ENCODE assay signal across 7 mouse cellular contexts in the genomic region with DNA sequence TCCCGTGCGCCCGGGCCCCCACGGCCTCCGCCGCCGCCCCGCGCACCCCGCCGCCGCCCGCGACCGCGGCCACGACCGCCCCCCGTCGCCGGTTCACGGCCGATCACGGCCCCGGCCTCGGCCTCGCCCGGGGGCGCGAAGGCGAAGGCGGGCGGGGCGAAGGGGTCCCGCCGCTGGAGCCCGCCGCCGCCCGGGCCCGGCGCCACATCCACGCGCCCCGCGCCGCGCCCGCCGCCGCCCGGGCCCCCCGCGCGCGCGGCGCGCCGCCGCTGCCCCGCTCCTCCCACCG. TPM values are rescaled to one million over a fixed set of nuclear protein-coding genes. Genes with fewer than 3 reads are reported as not detected.
DNase-seq lines count a peak whose midpoint lies in the region; ATAC-seq and TF ChIP-seq lines count a peak whose summit lies in the region.

A gene (minus strand): TSS at position 41 of the 289 bp plus-strand sequence.

- H3K4me2 ChIP-seq in forebrain, embryonic 13.5 days = peak within 1 kb of the TSS; percentile 100
- H3K4me2 ChIP-seq in hindbrain, embryonic 12.5 days (replicated peaks) = peak within 1 kb of the TSS; percentile 100
- H3K4me2 ChIP-seq in liver, embryonic 14.5 days (ENCODE audit: low read depth) = peak within 1 kb of the TSS; percentile 79

- peak within 1 kb of the TSS; percentile 89 for H3K4me3 ChIP-seq in thymus, adult 2 months (ENCODE audit: control insufficient read depth, insufficient read depth, low read length)
- peak within 1 kb of the TSS; percentile 85 for H3K4me3 ChIP-seq in forebrain, embryonic 13.5 days
- peak within 1 kb of the TSS; percentile 96 for H3K4me3 ChIP-seq in hindbrain, embryonic 12.5 days
- H3K4me3 ChIP-seq in liver, embryonic 14.5 days (ENCODE audit: insufficient read depth in 1 of 2, low read depth in 2 of 2, low read length in 2 of 2) = peak within 1 kb of the TSS; percentile 49 to 70

- no peak for DNase-seq in thymus, adult 2 months
- no peak for DNase-seq in thymus, postnatal 36 days
- DNase-seq in liver, embryonic 14.5 days (ENCODE audit: low read depth in 3 of 3, low spot score in 3 of 3) = no peak
- no peak for DNase-seq in ovary, postnatal 36 days (ENCODE audit: low spot score)
- no peak for DNase-seq in cerebellum, adult 11 months

- H3K9ac ChIP-seq in forebrain, embryonic 13.5 days = peak within 1 kb of the TSS; percentile 96
- H3K9ac ChIP-seq in hindbrain, embryonic 12.5 days = peak within 1 kb of the TSS; percentile 99
- H3K9ac ChIP-seq in liver, embryonic 14.5 days (replicated peaks) = peak within 1 kb of the TSS; percentile 73

- 29% methylated on average over 63 of the region's 63 CpGs for WGBS in thymus, adult 2 months
- 1% methylated on average over 15 of the region's 63 CpGs for WGBS in forebrain, embryonic 13.5 days
- WGBS in hindbrain, embryonic 12.5 days = 2% methylated on average over 9 of the region's 63 CpGs
- WGBS in liver, embryonic 14.5 days (ENCODE audit: insufficient replicate concordance) = 2% methylated on average over 26 of the region's 63 CpGs

- ATAC-seq in forebrain, embryonic 13.5 days = no peak
- no peak for ATAC-seq in hindbrain, embryonic 12.5 days (ENCODE audit: low FRiP score)
- ATAC-seq in liver, embryonic 14.5 days (ENCODE audit: insufficient read depth) = no peak

- no peak for TF ChIP-seq EP300 in liver, embryonic 14.5 days (IDR thresholded peaks at IDR 0.05; ENCODE audit: low read depth)

- H3K9me3 ChIP-seq in forebrain, embryonic 13.5 days (replicated peaks) = no peaks in the 10 kb centered on the region
- no peaks in the 10 kb centered on the region for H3K9me3 ChIP-seq in hindbrain, embryonic 12.5 days (replicated peaks)
- H3K9me3 ChIP-seq in liver, embryonic 14.5 days (ENCODE audit: control insufficient read depth, low read length) = no peaks in the 10 kb centered on the region

- no peaks in the 10 kb centered on the region for H3K27me3 ChIP-seq in thymus, adult 2 months (ENCODE audit: control insufficient read depth, insufficient read depth, low read length)
- H3K27me3 ChIP-seq in forebrain, embryonic 13.5 days = peaks cover 7% of the 10 kb centered on the region
- 0 out of 2 replicates have a peak, but pooled peaks cover 3% of the 10 kb centered on the region for H3K27me3 ChIP-seq in hindbrain, embryonic 12.5 days
- H3K27me3 ChIP-seq in liver, embryonic 14.5 days (ENCODE audit: control insufficient read depth, insufficient read depth, low read length) = peaks cover 27% of the 10 kb centered on the region

- no peak for TF ChIP-seq CTCF in thymus, adult 2 months (IDR thresholded peaks at IDR 0.05; ENCODE audit: borderline replicate concordance, control insufficient read depth, extremely low read depth, insufficient read depth, low read length, poor library complexity)
- no peak for TF ChIP-seq CTCF in liver, embryonic 14.5 days (IDR thresholded peaks at IDR 0.05; ENCODE audit: low read depth)

- no peak for TF ChIP-seq POLR2A in thymus, adult 2 months (IDR thresholded peaks at IDR 0.05; ENCODE audit: control insufficient read depth, extremely low read depth, insufficient read depth, low read length, poor library complexity)

- H3K36me3 ChIP-seq in thymus, adult 2 months (ENCODE audit: control insufficient read depth, insufficient read depth, low read length) = no peaks in the 10 kb centered on the region
- H3K36me3 ChIP-seq in forebrain, embryonic 13.5 days (ENCODE audit: poor library complexity, severe bottlenecking) = no peaks in the 10 kb centered on the region
- no peaks in the 10 kb centered on the region for H3K36me3 ChIP-seq in hindbrain, embryonic 12.5 days
- H3K36me3 ChIP-seq in liver, embryonic 14.5 days (replicated peaks; ENCODE audit: control insufficient read depth, insufficient read depth, low read depth) = no peaks in the 10 kb centered on the region

- no peak within 1 kb of the TSS for H3K27ac ChIP-seq in thymus, adult 2 months (ENCODE audit: control insufficient read depth, insufficient read depth, low read length)
- H3K27ac ChIP-seq in forebrain, embryonic 13.5 days = peak within 1 kb of the TSS; percentile 93
- H3K27ac ChIP-seq in hindbrain, embryonic 12.5 days = peak within 1 kb of the TSS; percentile 92
- peak within 1 kb of the TSS; percentile 65 for H3K27ac ChIP-seq in liver, embryonic 14.5 days

- peaks cover 44% of the 10 kb centered on the region for H3K4me1 ChIP-seq in thymus, adult 2 months (replicated peaks; ENCODE audit: control insufficient read depth, insufficient read depth, low read length)
- peaks cover 48% of the 10 kb centered on the region for H3K4me1 ChIP-seq in forebrain, embryonic 13.5 days
- peaks cover 42% of the 10 kb centered on the region for H3K4me1 ChIP-seq in hindbrain, embryonic 12.5 days
- H3K4me1 ChIP-seq in liver, embryonic 14.5 days (replicated peaks; ENCODE audit: control insufficient read depth in 2 of 2, insufficient read depth in 2 of 2, low read length in 1 of 2) = peaks cover 5 to 32% of the 10 kb centered on the region in 2 experiments

RNA-seq across cellular contexts. Expression of the gene that starts here (rescaled TPM):
- polyA plus RNA-seq in thymus, adult 2 months (2012; rRNA removed) = 70.5 and 79.5 TPM in 2 replicates
- polyA plus RNA-seq in forebrain, embryonic 13.5 days (2015; fragmentation: Nextera tagmentation; extraction: Ambion mirVana) = 11.3 and 12.0 TPM in 2 replicates
- 12.6 and 13.5 TPM in 2 replicates for polyA plus RNA-seq in hindbrain, embryonic 12.5 days (2016; fragmentation: Nextera tagmentation; extraction: Ambion mirVana)
- 4.3 and 4.5 TPM in 2 replicates for polyA plus RNA-seq in liver, embryonic 14.5 days (2012; rRNA removed)
- polyA plus RNA-seq in liver, embryonic 14.5 days (2014; fragmentation: Nextera tagmentation; extraction: Ambion mirVana) = 2.4 and 2.8 TPM in 2 replicates
